Mouse (Mus musculus) cerebellum, adult 8-10 months (tissue): ENCODE results near the gene Ccnk.

ENCODE experiments used
- DNase-seq: peaks from one replicate; pipeline ENCODE4 v3.0.0; 2022

Ccnk gene

GRCm38 (mm10) chr12:108249522-108249921 lies 70.1 kb downstream of the Ccnk start:
- DNase-seq = no peak

DNA sequence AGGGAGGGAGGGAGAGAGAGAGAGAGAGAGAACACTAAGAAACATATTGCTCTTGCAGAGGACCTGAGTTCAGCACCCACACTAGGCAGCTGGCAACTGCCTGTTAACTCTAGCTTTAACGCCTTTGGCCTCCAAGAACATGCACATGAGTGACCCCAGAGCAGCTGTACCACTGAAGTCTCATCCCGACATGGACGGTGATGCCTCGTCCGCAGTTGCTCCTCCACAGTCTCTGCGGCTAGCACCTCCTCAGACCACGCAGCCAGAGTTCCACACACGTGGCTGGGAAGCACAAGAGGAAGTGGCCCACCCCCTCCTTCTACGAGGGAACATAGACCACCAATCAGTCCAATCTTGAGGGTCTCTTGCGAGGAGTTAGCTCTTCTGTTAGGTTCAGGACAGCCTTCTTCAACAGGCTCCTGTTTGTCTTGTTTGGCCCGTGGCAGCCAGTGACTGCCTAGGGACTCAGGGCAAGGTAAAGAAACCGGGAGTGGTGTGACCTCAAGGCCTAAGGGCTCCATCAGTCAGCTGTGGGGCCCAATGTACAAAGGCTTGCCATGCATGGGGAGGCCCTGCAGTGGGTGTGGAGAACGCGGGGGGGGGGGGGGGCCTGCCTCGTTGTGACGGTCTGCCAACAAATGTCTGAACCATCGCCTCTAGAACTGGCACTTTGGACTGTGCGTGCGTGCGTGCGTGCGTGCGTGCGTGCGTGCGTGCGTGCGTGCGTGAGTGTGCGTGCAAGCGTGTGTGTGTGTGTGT lies 71.8 kb downstream of the Ccnk start:
- no peak for DNase-seq

- DNase-seq = no peak
Observed at GRCm38 (mm10) chr12:108251825-108252542, 72.6 kb downstream of the Ccnk start.
